Mouse (Mus musculus) gastrocnemius, adult 8-10 months (tissue): ENCODE measurements around the gene Svop. TPM values are rescaled to one million over a fixed set of nuclear protein-coding genes. Genes with fewer than 3 reads are reported as not detected.

Experiments used
- DNase-seq, 2 experiments: peaks; one replicate each; pipeline ENCODE4 v3.0.0; 2022; ENCODE audit warnings: low spot score in 2 of 2
- total RNA-seq, 4 experiments: library from RNA; stranded (reverse); gene quantifications; 2 replicates each; pipeline ENCODE4 v1.2.4; 2022

Gene Svop
- total RNA-seq = not detected

GRCm38 (mm10) chr5:114091057-114091807 is at the start of gene Svop:
Gene Svop (minus strand): TSS chr5:114091570.
- DNase-seq = peak in 1 of 2 experiments; percentile 16

GRCm38 (mm10) chr5:114139175-114139574 is 47.8 kb upstream of the Svop start:
- peak in 1 of 2 experiments; percentile 45 for DNase-seq

- no peak for DNase-seq
Observed at GRCm38 (mm10) chr5:114138277-114139164, 47.2 kb upstream of the Svop start.

GRCm38 (mm10) chr5:114137481-114138276 is 46.3 kb upstream of the Svop start:
- no peak for DNase-seq

GRCm38 (mm10) chr5:114135516-114135915 is 44.1 kb upstream of the Svop start:
- DNase-seq = no peak

GRCm38 (mm10) chr5:114134091-114134534 is 42.7 kb upstream of the Svop start:
- DNase-seq = peak in 1 of 2 experiments; percentile 44

- DNase-seq = no peak
Observed at GRCm38 (mm10) chr5:114132841-114133240, 41.5 kb upstream of the Svop start.

- peak; percentile 65 to 69 for DNase-seq
Observed at GRCm38 (mm10) chr5:114131521-114131840, 40.1 kb upstream of the Svop start.

- DNase-seq = peak; percentile 85 to 86
Observed at GRCm38 (mm10) chr5:114130698-114131520, 39.5 kb upstream of the Svop start.

- DNase-seq = peak in 1 of 2 experiments; percentile 34
Observed at GRCm38 (mm10) chr5:114130211-114130605, 38.8 kb upstream of the Svop start, which contains the start of gene Ung. Gene Ung (plus strand): TSS chr5:114130386.

GRCm38 (mm10) chr5:114129550-114130210 is 38.3 kb upstream of the Svop start:
- DNase-seq = no peak

- DNase-seq = peak; percentile 57 to 67
Observed at GRCm38 (mm10) chr5:114127374-114128349, 36.3 kb upstream of the Svop start, which contains the start of gene Alkbh2. Gene Alkbh2 (minus strand): TSS chr5:114128218.

GRCm38 (mm10) chr5:114126499-114127244 is 35.3 kb upstream of the Svop start:
- no peak for DNase-seq

GRCm38 (mm10) chr5:114126008-114126407 is 34.6 kb upstream of the Svop start:
- DNase-seq = no peak

GRCm38 (mm10) chr5:114119806-114120205 is 28.4 kb upstream of the Svop start:
- DNase-seq = no peak

- no peak for DNase-seq
Observed at GRCm38 (mm10) chr5:114116586-114116985, 25.2 kb upstream of the Svop start.

GRCm38 (mm10) chr5:114115030-114115429 is 23.7 kb upstream of the Svop start:
- DNase-seq = no peak

- DNase-seq = no peak
Observed at GRCm38 (mm10) chr5:114113334-114113733, 22.0 kb upstream of the Svop start.
